Mouse (Mus musculus): Measurements from ENCODE around the gene Dlx3.

GRCm38 (mm10) chr11:95122100-95122489, 2.2 kb downstream of the Dlx3 start:
- TF ChIP-seq POLR2A (IDR thresholded peaks at IDR 0.05; ENCODE audit: borderline replicate concordance, extremely low read depth, low read depth, low read length) (no peak), CTCF (IDR thresholded peaks at IDR 0.05; ENCODE audit: insufficient read depth, low read length) (no peak)
